Mouse (Mus musculus) hindbrain, embryonic 10.5 days (tissue): ENCODE measurements at regions not wholly inside any gene's neighbourhood (a gene's known extent, or its start where the extent isn't known, plus 50 kb on each side); places are given as distances from the start of the nearest gene placed in this dataset.
A peak's percentile ranks its signal among the peaks of the same experiment; 100 is the strongest.

ENCODE experiments used
- DNase-seq: peaks from one replicate; pipeline ENCODE4 v3.0.0-alpha.2; 2017; ENCODE audit warnings: low spot score
- H3K27ac ChIP-seq: fragments of 300-500 bp; sonication (generic); 2 replicates; pipeline ENCODE4 v1.5.1; 2016; ENCODE audit warnings: mild to moderate bottlenecking, moderate library complexity
- H3K27me3 ChIP-seq: fragments of 300-500 bp; sonication (generic); 2 replicates; pipeline ENCODE4 v1.6.1; 2016; ENCODE audit warnings: mild to moderate bottlenecking; ENCODE audit not compliant: poor library complexity, insufficient read depth, severe bottlenecking
- H3K36me3 ChIP-seq: fragments of 300-500 bp; sonication (generic); 2 replicates; pipeline ENCODE4 v1.6.1; 2016; ENCODE audit warnings: mild to moderate bottlenecking, moderate library complexity
- H3K4me1 ChIP-seq: fragments of 300-500 bp; sonication (generic); replicated peaks from 2 replicates; pipeline ENCODE4 v1.6.1; 2016; ENCODE audit warnings: mild to moderate bottlenecking
- H3K4me3 ChIP-seq: fragments of 300-500 bp; sonication (generic); 2 replicates; pipeline ENCODE4 v1.5.1; 2016; ENCODE audit warnings: mild to moderate bottlenecking, moderate library complexity
- H3K9me3 ChIP-seq: fragments of 300-500 bp; sonication (generic); 2 replicates; pipeline ENCODE4 v1.6.1; 2016; ENCODE audit warnings: mild to moderate bottlenecking, moderate library complexity
- WGBS: fragments of 180-500 bp; shearing (Covaris S2); methylation state at CpG from one replicate; pipeline ENCODE4 v1.1.7; 2016; 5-methylcytosine and 5-hydroxymethylcytosine counted together

DNA sequence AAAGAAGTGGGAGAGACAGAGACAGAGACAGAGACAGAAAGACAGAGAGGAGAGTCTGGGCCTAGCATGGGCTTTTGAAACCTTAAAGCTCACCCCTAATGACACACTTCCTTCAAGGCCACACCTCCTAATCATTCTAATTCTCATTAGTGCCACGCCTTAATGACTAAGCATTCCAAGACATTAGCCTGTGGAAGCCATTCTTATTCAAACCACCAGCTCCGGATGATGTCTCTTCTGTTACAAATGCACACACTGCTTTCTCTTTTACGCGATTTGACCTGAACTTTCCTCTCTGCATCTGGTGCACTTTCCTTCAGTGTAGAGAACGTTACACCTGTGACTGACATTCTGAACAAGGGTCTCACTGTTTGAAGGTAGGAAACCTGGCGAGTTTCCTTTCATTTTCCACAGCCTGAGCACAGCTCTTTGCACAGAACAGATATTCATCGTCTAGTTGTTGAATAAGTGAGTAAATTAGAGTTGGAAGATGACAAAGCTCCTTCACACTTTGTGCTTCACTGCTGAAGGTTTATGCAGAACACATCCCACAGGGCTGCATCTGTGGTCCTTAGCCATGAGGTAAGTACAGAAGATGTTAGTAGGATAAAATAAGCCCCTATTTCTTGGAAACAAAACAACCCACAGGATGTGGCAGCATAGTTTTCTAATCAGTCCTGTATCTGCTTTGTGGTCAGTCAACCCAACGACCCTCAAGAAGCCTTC lies 116.8 kb downstream of the Faxc start:
- Histone ChIP-seq H3K27ac (no peak overlapping the region), H3K27me3 (no peaks in the 10 kb centered on the region), H3K36me3 (no peaks in the 10 kb centered on the region), H3K4me1 (no peaks in the 10 kb centered on the region), H3K4me3 (no peak overlapping the region), H3K9me3 (no peaks in the 10 kb centered on the region)
- DNase-seq: no peak
- 71% methylated on average over 8 of the region's 8 CpGs for WGBS

DNA sequence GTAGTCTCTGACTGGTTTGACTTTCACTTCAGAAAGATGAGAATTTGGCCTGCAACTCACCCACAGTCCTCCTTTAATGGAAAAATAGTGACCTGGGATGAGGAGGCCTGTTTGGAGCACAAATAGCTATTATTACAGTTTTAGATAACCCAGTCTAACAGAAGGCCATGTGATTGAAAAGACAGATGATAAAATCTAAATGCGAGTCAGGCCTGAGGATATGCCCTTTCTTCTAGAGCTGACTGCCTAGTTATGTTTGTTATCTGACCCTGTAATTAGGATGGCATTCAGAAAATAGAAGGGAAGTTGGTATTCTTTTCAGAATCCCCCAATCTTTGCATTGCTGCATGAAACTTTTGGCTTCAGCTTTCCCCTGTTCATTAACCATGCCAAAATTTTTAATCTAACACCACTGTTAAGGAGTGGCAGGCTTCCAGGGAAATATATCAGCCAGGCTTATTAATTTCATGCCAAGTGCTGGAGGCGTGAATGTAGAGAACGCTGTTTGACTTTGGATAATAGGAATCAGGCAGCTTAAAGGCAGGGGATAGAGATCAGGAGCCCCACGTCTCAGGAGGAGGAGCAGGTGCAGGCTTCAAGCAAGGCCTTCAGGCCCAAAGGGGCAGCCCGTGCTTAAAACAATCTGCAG lies 135.8 kb downstream of the Faxc start:
- no peak overlapping the region for H3K4me3 ChIP-seq
- H3K36me3 ChIP-seq: no peaks in the 10 kb centered on the region
- no peaks in the 10 kb centered on the region for H3K9me3 ChIP-seq
- H3K27ac ChIP-seq: no peak overlapping the region
- DNase-seq: no peak
- peaks cover 10% of the 10 kb centered on the region for H3K4me1 ChIP-seq
- 43% methylated on average over 5 of the region's 5 CpGs for WGBS
- H3K27me3 ChIP-seq: no peaks in the 10 kb centered on the region

DNA sequence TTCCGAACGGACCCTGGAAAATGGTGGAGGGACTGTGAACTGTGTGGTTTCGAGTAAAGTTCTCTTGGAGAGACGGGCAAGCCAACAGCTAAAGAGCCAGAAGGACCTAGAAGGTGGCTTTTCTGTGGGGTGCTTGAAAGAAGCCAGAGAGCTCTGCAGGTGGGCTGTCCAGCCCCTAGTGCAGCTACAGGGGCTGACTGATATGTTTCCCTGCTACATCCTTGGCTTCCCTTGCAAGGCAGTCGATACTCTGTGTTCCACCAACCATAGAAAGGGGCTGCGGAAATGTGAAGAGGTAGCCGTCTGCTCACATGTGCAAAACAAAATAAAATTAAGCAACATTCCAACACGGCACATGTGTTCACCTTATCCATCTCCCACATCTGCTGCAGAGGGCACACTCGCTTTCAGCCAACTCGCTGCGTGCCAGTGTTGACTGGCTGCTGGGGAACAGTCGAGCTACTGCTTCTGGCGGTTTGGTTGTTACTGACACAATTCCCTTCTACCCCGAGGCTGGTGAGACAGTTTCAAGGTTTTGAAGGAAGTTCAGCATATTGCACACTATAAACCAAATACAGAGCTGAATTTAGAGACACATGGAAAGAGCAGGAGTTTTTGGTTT lies 136.7 kb downstream of the Faxc start:
- Histone ChIP-seq H3K4me3 (no peak overlapping the region), H3K27ac (0 out of 2 replicates have a peak overlapping the region, but pooled peaks have one; percentile 30), H3K9me3 (no peaks in the 10 kb centered on the region), H3K4me1 (peaks cover 10% of the 10 kb centered on the region), H3K27me3 (no peaks in the 10 kb centered on the region), H3K36me3 (no peaks in the 10 kb centered on the region)
- DNase-seq: no peak
- 76% methylated on average over 14 of the region's 14 CpGs for WGBS

DNA sequence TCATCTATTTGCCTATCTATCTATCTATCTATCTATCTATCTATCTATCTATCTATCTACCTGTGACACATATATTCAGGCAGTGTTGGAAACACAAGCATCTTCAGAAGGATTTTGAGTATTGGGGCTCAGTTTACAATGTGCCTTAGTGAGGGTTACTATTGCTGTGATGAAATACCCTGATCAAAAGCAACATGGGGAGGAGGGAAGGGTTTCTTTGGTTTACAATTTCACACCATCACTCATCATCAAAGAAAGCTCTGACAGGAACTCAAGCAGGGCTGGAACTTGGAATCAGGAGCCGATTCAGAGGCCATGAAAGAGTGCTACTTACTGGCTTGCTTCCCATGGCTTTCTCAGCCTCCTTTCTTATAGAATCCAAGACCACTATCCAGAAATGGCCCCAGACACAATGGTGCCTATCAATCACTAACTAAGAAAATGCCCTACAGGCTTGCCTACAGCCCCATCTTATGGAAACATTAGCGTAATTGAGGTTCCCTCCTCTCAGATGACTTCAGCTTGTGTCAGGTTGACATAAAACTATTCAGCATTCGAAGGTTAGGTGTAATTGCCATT lies 157.2 kb downstream of the Faxc start:
- Histone ChIP-seq H3K27me3 (no peaks in the 10 kb centered on the region; the same call in 1 of the 2 replicates), H3K36me3 (no peaks in the 10 kb centered on the region), H3K9me3 (peaks cover 8% of the 10 kb centered on the region; the same call in 1 of the 2 replicates), H3K4me3 (no peak overlapping the region), H3K27ac (no peak overlapping the region), H3K4me1 (peaks cover 4% of the 10 kb centered on the region)
- no peak for DNase-seq
- 28% methylated on average over 3 of the region's 3 CpGs for WGBS

DNA sequence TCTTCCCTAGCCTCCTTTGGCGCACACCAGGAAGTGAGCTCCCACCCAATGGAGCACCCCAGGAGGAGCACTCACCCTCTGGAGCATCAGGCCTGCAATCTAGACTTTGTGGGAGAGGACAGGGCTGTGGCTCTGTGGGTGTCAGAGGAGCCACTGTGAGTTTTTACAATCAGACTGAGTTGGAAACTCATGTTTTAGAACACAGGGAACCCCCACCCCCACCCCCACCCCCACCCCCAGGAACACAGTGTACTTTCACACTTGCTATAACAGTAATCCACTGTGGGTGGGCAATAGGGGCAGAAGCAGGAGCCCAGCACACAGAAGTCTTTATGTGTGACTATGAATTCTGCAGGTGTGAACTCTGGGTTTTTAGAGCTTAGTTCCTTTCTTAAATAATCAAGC lies 158.5 kb downstream of the Faxc start:
- H3K4me1 ChIP-seq: peaks cover 6% of the 10 kb centered on the region
- no peaks in the 10 kb centered on the region for H3K36me3 ChIP-seq
- H3K27me3 ChIP-seq: no peaks in the 10 kb centered on the region; the same call in 1 of the 2 replicates
- no peaks in the 10 kb centered on the region for H3K9me3 ChIP-seq
- DNase-seq: no peak
- WGBS: 92% methylated on average over 1 of the region's 1 CpGs
- H3K4me3 ChIP-seq: no peak overlapping the region
- H3K27ac ChIP-seq: no peak overlapping the region

DNA sequence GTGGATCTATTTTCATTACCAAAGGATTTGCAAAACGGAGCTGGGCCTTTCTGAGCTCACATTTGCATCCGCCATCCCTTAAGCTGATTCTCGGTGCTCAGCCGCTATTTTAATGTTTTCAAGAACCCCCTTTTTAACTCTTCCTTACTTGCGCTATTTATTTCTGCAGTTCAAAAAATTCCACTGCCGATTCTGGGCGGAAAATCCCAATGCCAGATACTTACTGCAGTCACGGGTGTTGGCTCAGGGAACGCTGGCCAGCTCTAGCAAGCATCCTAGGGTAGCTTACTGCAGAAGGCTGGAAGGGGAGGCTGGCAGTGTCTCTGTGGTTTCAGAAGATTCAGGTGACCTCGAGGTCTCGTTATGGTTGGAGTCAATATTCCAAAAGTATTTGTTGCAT lies 159.4 kb downstream of the Faxc start:
- DNase-seq: no peak
- Histone ChIP-seq H3K36me3 (no peaks in the 10 kb centered on the region), H3K9me3 (no peaks in the 10 kb centered on the region), H3K27me3 (no peaks in the 10 kb centered on the region; the same call in 1 of the 2 replicates), H3K4me3 (no peak overlapping the region), H3K4me1 (peaks cover 13% of the 10 kb centered on the region), H3K27ac (no peak overlapping the region)
- WGBS: 79% methylated on average over 11 of the region's 11 CpGs

DNA sequence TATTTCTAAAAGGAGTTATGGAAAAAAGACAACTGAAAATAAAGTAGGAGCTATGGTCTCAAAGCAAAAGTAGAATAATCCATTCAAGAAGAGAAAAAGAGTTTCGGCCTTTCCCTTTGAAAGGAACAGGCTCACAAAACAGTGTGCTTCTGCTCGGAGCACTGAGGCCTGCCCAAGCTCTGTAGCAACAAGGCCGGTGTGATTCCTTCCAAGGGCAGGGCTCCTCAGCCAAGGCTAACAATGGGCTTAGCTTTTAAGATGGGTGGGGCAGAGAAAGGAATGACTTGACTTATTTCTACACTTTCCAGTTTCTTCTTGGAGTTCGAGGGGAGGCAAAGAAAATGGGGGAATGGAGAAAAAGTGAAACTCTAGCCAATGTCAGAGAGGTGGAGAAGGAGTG lies 161.4 kb downstream of the Faxc start:
- no peak overlapping the region for H3K4me3 ChIP-seq
- H3K36me3 ChIP-seq: no peaks in the 10 kb centered on the region
- H3K4me1 ChIP-seq: peaks cover 18% of the 10 kb centered on the region
- WGBS: 83% methylated on average over 4 of the region's 4 CpGs
- no peaks in the 10 kb centered on the region for H3K9me3 ChIP-seq
- DNase-seq: no peak
- H3K27me3 ChIP-seq: no peaks in the 10 kb centered on the region; the same call in 1 of the 2 replicates
- H3K27ac ChIP-seq: no peak overlapping the region

DNA sequence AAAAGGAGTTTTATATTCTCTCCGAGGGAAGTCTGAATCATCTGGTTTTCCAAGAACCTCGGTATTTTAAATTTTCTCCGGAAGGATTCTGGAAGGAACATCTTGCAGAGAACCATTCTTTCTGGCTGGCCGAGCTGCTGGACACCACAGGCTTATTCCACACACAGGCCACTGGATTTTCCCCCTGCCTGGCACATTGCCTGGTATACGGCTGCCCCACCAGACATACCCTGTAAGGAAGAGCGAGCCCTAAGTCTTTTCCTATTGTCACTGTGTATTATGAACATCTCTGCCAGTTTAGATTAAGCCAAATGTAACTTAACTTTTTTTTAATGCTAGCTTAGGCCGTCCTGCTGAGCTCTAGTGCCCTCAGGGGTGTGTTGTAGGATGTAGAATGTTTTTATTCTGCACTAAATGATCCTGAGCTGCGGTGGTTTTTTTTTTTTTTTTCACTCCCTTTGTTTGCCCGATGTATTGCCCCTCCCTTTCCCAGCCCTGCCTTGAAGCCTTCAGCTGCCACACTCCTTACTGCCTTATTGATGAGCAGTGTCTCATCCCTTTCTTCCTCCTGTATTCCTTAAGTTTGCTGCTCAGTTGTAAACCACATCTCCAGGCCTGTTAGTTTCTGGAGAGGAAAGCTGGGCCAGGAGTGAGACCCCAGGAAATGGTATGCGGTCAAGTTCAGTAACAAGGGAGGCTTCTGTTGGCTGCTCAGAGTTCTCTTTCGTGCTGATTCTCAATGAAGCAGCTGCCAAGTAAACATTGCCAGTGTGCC lies 164.3 kb downstream of the Faxc start:
- 41% methylated on average over 11 of the region's 11 CpGs for WGBS
- Histone ChIP-seq H3K4me3 (no peak overlapping the region), H3K27ac (peak overlapping the region; percentile 85), H3K4me1 (peaks cover 18% of the 10 kb centered on the region), H3K27me3 (no peaks in the 10 kb centered on the region), H3K9me3 (no peaks in the 10 kb centered on the region), H3K36me3 (no peaks in the 10 kb centered on the region)
- DNase-seq: peak; percentile 12

DNA sequence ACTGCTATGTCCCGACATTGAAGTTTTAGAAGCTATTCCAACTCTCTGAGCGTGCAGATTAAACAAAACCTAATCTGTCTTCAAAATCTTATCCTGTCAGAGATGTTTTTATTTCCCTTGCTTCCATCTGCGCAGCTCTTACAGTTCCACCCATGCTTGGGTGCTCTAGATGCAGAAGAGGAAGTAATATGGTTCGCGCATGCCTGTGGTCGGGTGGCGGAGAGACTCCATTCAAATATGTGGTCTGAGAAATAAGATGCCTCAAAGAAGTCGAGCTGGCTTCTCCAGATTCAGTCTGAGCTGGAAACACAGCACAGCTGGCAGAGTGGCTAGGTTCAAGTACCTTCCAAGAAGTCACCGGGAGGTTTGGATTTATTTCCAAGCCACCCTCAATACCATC lies 167.5 kb downstream of the Faxc start:
- Histone ChIP-seq H3K27ac (no peak overlapping the region), H3K4me1 (peaks cover 23% of the 10 kb centered on the region), H3K36me3 (no peaks in the 10 kb centered on the region), H3K27me3 (no peaks in the 10 kb centered on the region), H3K9me3 (no peaks in the 10 kb centered on the region), H3K4me3 (no peak overlapping the region)
- 91% methylated on average over 9 of the region's 9 CpGs for WGBS
- DNase-seq: no peak

DNA sequence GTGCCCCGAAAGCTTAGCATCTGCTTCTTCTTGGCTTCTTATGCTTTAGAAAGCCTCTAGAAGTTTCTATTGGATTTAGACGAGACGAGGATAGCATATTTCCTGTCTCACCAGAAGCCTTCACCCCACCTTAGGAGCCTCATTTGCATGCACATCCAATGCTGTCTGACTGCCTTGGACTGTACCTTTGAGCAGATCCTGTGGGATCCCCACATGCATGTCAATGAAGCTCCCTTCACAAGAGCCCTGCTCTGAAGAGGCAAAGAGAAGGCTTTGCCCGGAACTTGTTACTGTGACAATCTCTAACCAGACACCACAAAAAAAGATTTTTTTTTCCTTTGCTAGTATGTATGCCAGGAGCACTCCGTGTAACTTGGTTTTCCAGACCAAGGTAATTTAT lies 171.3 kb downstream of the Faxc start:
- Histone ChIP-seq H3K27me3 (no peaks in the 10 kb centered on the region), H3K4me1 (0 out of 2 replicates have a peak, but pooled peaks cover 4% of the 10 kb centered on the region), H3K9me3 (no peaks in the 10 kb centered on the region), H3K27ac (no peak overlapping the region), H3K36me3 (no peaks in the 10 kb centered on the region), H3K4me3 (no peak overlapping the region)
- no peak for DNase-seq
- WGBS: 85% methylated on average over 5 of the region's 5 CpGs

DNA sequence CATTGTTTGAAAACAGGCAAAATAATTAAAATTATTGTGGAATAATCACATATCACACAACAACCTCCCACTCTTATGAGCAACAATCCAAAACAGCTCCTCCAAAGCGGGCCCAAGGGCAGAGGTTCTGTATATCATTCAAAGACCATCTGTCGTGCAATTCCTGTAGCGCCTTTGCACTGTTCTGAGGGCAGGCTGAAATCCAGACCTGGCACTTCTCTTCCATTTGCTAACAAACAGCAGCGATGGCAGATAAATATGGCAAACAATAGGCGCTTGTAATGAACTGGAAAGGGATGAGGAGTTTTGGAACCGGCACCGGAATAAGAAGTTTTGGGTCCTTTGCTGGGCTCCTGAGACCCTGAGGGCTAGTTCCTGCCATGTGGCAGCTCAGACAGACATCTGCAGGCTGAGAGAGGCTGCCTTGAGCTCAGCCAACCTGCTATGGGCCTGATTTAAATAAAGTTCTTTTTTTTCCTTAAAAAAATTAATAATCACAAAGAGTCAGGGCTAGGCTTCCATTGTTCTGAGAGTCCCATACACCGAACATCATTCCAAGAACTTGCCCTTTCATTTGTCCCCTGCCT lies 172.0 kb downstream of the Faxc start:
- H3K36me3 ChIP-seq: no peaks in the 10 kb centered on the region
- no peak overlapping the region; the same call in 1 of the 2 replicates for H3K27ac ChIP-seq
- no peak overlapping the region for H3K4me3 ChIP-seq
- no peaks in the 10 kb centered on the region for H3K9me3 ChIP-seq
- WGBS: 73% methylated on average over 8 of the region's 8 CpGs
- H3K27me3 ChIP-seq: no peaks in the 10 kb centered on the region
- no peak for DNase-seq
- H3K4me1 ChIP-seq: 0 out of 2 replicates have a peak, but pooled peaks cover 4% of the 10 kb centered on the region

DNA sequence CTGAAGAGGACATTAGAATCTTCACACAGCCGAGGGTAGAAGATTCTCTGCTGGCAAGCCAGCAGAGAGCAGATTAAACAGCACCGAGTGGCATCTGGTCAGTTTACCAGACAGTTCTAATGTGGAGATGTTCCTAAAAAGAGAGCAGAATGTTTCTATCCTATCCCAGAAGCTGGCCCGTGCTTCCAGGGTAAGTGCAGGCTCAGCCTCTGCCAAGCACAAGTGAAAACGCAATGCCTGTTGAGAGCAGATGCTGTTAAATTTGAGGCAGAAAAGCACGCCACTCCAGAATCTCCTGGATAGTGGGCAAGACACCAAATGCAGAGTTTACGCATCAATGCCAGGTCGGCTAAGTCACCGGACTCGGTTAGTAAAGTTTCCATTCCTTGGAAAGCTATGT lies 175.8 kb downstream of the Faxc start:
- no peak for DNase-seq
- 84% methylated on average over 9 of the region's 9 CpGs for WGBS
- Histone ChIP-seq H3K27ac (no peak overlapping the region), H3K4me1 (peaks cover 21% of the 10 kb centered on the region), H3K4me3 (no peak overlapping the region), H3K36me3 (no peaks in the 10 kb centered on the region), H3K9me3 (no peaks in the 10 kb centered on the region), H3K27me3 (no peaks in the 10 kb centered on the region)
